Mouse (Mus musculus) heart, adult 2 months (tissue): ENCODE measurements around the gene Cwc25. TPM values are rescaled to one million over a fixed set of nuclear protein-coding genes. Genes with fewer than 3 reads are reported as not detected.
A peak's percentile ranks its signal among the peaks of the same experiment; 100 is the strongest.

ENCODE experiments used
- DNase-seq, 2 experiments: peaks; one replicate each; pipeline ENCODE4 v3.0.0; 2021
- H3K27ac ChIP-seq: fragments of 200-600 bp; 2 replicates; pipeline ENCODE4 v1.8.1; 2022
- H3K27me3 ChIP-seq: fragments of 200-500 bp; 2 replicates; pipeline ENCODE4 v1.6.1; 2012; ENCODE audit warnings: mild to moderate bottlenecking, low read length, inconsistent platforms, mixed read lengths; ENCODE audit not compliant: control insufficient read depth, insufficient read depth
- H3K36me3 ChIP-seq: fragments of 200-500 bp; 2 replicates; pipeline ENCODE4 v1.6.1; 2012; ENCODE audit warnings: low read length, inconsistent platforms; ENCODE audit not compliant: control insufficient read depth, insufficient read depth
- H3K4me1 ChIP-seq: fragments of 200-500 bp; 2 replicates; pipeline ENCODE4 v1.6.1; 2011; ENCODE audit warnings: low read length; ENCODE audit not compliant: control insufficient read depth, insufficient read depth
- H3K4me3 ChIP-seq: fragments of 200-600 bp; 2 replicates; pipeline ENCODE4 v1.8.1; 2022
- H3K79me2 ChIP-seq: fragments of 200-500 bp; replicated peaks from 2 replicates; pipeline ENCODE4 v1.6.1; 2012; ENCODE audit warnings: mild to moderate bottlenecking, inconsistent platforms, low read length, moderate library complexity, mixed read lengths; ENCODE audit not compliant: control insufficient read depth, insufficient read depth
- H3K9ac ChIP-seq: fragments of 200-500 bp; 2 replicates; pipeline ENCODE4 v1.6.1; 2012; ENCODE audit warnings: low read depth, mild to moderate bottlenecking, control low read depth, inconsistent platforms, low read length, mixed read lengths
- CTCF ChIP-seq: fragments of 200-600 bp; IDR thresholded peaks from 2 replicates; pipeline ENCODE4 v1.8.1; 2022; ENCODE audit warnings: antibody characterized with exemption, mild to moderate bottlenecking, moderate library complexity
- EP300 ChIP-seq: fragments of 200-500 bp; IDR thresholded peaks from 2 replicates; pipeline ENCODE4 v1.6.1; 2011; ENCODE audit warnings: low read depth, low read length, control low read depth; ENCODE audit not compliant: insufficient read depth
- POLR2A ChIP-seq: fragments of 200-500 bp; IDR thresholded peaks from 2 replicates; pipeline ENCODE4 v1.6.1; 2011; ENCODE audit warnings: mild to moderate bottlenecking, low read depth, low read length, control low read depth; ENCODE audit not compliant: insufficient read depth
- WGBS: fragments of 180-500 bp; shearing (Covaris S2); methylation state at CpG from one replicate; pipeline ENCODE4 v1.1.7; 2018; 5-methylcytosine and 5-hydroxymethylcytosine counted together
- intact Hi-C: fragments of 180-260 bp; cut with DNase I; formaldehyde crosslinking; loops from one replicate; pipeline ENCODE4 v1.15.1; 2025
- polyA plus RNA-seq: library from polyadenylated mRNA; depleted of rRNA; stranded (reverse); fragments of >200 nt; gene quantifications from 2 replicates; pipeline ENCODE4 v1.2.3, GENCODE M21; 2012
- total RNA-seq, 2 experiments: library from RNA; stranded (reverse); gene quantifications; 2 replicates each; pipeline ENCODE4 v1.2.3; 2021

Cwc25 gene
- total and polyA plus RNA-seq, 3 experiments = 6.0 to 7.9 (median 7.6) TPM

GRCm38 (mm10) chr11:97803847-97804246 is 37.5 kb upstream of the Cwc25 start:
- DNase-seq = peak in 1 of 2 experiments; percentile 28
- WGBS = 44% methylated on average over 5 of the region's 5 CpGs
- peaks cover 45% of the 10 kb centered on the region for H3K4me1 ChIP-seq
- no peaks in the 10 kb centered on the region for H3K27me3 ChIP-seq
- H3K9ac ChIP-seq = no peak overlapping the region
- H3K4me3 ChIP-seq = no peak overlapping the region
- no peaks in the 10 kb centered on the region for H3K79me2 ChIP-seq
- peaks cover 25% of the 10 kb centered on the region for H3K36me3 ChIP-seq
- no peak for TF ChIP-seq EP300
- TF ChIP-seq CTCF = no peak
- no peak for TF ChIP-seq POLR2A
- H3K27ac ChIP-seq = peak overlapping the region; percentile 79
- intact Hi-C loops = no loop called here

GRCm38 (mm10) chr11:97802495-97802894 is 36.1 kb upstream of the Cwc25 start:
- DNase-seq = no peak
- intact Hi-C loops = no loop called here
- peak overlapping the region; percentile 99 for H3K27ac ChIP-seq
- no peaks in the 10 kb centered on the region for H3K79me2 ChIP-seq
- H3K4me3 ChIP-seq = no peak overlapping the region
- H3K4me1 ChIP-seq = peaks cover 34% of the 10 kb centered on the region
- WGBS = 46% methylated on average over 6 of the region's 6 CpGs
- H3K27me3 ChIP-seq = no peaks in the 10 kb centered on the region
- H3K36me3 ChIP-seq = peaks cover 12% of the 10 kb centered on the region
- H3K9ac ChIP-seq = no peak overlapping the region
- TF ChIP-seq EP300 (no peak), POLR2A (no peak), CTCF (no peak)

- DNase-seq = no peak
- peak overlapping the region; percentile 24; the same call in 1 of the 2 replicates for H3K4me3 ChIP-seq
- intact Hi-C loops = no loop called here
- H3K36me3 ChIP-seq = peaks cover 12% of the 10 kb centered on the region
- H3K79me2 ChIP-seq = no peaks in the 10 kb centered on the region
- TF ChIP-seq CTCF (no peak), EP300 (no peak), POLR2A (no peak)
- WGBS = 12% methylated on average over 1 of the region's 1 CpGs
- H3K9ac ChIP-seq = no peak overlapping the region
- peaks cover 32% of the 10 kb centered on the region for H3K4me1 ChIP-seq
- H3K27me3 ChIP-seq = no peaks in the 10 kb centered on the region
- H3K27ac ChIP-seq = peak overlapping the region; percentile 99
Measured at GRCm38 (mm10) chr11:97802194-97802470, 35.8 kb upstream of the Cwc25 start.

DNA sequence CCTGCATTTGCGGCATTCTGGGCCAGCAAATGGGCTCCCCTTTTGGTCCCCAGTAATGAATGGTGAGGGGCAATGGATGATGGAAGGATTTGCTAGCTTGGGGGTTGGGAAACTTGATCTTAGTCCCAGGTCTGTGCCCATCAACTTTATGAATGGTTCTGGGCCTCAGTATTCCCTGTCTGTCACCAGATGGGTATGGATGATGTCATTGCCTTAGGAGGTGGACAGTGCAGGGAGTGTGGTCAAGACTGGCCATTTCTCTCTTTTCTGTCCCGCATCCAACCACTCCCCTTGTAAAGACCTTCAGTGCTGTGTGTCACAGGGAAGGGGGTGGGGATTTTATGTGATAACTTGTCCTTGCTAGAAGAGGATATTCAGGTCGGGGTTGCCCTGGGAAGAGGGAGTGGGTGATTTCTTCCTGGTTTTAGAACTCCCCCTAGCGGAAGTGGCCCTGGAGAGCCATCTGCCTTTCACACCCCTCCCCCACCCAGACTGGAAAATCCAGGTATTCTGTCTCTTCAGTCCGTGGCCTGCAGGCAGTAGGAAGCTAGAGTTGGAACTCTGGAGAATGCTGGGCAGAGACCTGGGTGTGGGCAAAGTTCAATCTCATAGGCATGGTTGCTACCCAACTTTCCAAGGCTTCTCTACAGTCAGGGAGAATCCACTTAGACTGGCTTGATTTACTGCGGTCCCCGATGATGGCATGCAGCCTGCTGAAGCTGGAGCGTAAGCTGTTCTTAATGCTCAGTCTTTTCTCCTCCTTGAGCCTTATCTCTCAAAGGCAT is 35.2 kb upstream of the Cwc25 start:
- H3K79me2 ChIP-seq = no peaks in the 10 kb centered on the region
- 0 out of 2 replicates have a peak overlapping the region, but pooled peaks have one; percentile 23 for H3K9ac ChIP-seq
- peaks cover 29% of the 10 kb centered on the region for H3K4me1 ChIP-seq
- DNase-seq = peak in 1 of 2 experiments; percentile 47
- WGBS = 33% methylated on average over 8 of the region's 8 CpGs
- H3K4me3 ChIP-seq = peak overlapping the region; percentile 99
- H3K27me3 ChIP-seq = no peaks in the 10 kb centered on the region
- H3K27ac ChIP-seq = peak overlapping the region; percentile 99
- TF ChIP-seq EP300 (no peak), CTCF (peak; percentile 58)
- intact Hi-C loops = loop anchor here (2.0 kb wide), 2 partner anchors 15 to 39 kb away; partner anchors contain the start of gene B230217C12Rik
- peaks cover 9% of the 10 kb centered on the region for H3K36me3 ChIP-seq

- peak overlapping the region; percentile 78 for H3K9ac ChIP-seq
- TF ChIP-seq CTCF (no peak), POLR2A (no peak), EP300 (no peak)
- no peaks in the 10 kb centered on the region for H3K79me2 ChIP-seq
- peaks cover 22% of the 10 kb centered on the region for H3K4me1 ChIP-seq
- peak overlapping the region; percentile 99 for H3K27ac ChIP-seq
- whole genome bisulfite sequencing = 9% methylated on average over 17 of the region's 17 CpGs
- intact Hi-C loops = loop anchor here (2.0 kb wide), 2 partner anchors 16 to 40 kb away; partner anchors contain the start of gene B230217C12Rik
- peak in 1 of 2 experiments; percentile 40 for DNase-seq
- peaks cover 9% of the 10 kb centered on the region for H3K36me3 ChIP-seq
- peak overlapping the region; percentile 99 for H3K4me3 ChIP-seq
- no peaks in the 10 kb centered on the region for H3K27me3 ChIP-seq
Measured at GRCm38 (mm10) chr11:97800691-97801408, 34.5 kb upstream of the Cwc25 start.
